In the genomic region with DNA sequence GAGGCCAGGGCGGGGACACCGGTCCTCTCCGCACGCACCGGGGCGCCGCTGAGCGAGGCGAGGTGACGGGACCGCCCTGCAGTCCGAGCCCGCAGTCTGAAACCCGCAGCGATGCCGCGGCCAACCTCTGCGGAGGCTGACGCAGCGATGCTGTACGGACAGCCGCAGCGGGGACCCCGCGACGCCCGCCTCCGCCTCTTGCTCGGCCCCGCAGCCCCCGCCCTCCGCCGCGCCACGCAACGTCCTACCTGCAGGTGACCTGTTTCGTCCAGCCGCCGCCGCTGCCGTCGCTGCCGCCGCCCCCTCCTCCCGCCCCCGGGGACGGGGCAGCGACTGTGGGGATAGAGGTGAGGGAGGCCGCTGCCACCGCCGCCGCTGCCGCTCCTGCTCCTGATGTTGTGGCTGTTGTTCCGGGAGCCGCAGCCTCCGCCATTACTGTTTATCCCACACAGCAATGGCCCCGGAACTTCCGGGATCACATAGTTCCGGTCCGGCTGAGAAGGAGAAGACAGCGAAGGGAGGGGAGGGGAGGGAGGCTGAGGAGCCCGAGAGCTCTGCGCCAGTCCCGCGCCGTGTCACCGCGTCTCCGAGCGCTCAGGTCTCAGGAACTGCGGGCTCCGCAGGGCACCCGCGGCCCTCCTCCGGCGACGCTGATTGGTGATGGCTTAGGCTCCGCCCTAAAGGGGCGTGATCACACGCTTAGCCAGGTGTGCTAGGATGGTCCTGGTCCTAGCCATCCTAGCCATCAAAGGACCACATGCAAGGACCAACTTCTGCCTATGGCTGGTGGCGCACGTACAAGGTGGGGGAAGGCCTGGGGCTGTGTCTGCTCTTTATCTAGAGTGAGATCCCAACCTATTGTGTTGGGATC, we compare ENCODE assay signal across 8 mouse cellular contexts. TPM values are rescaled to one million over a fixed set of nuclear protein-coding genes. Genes with fewer than 3 reads are reported as not detected.
DNase-seq lines count a peak whose midpoint lies in the region; ATAC-seq lines count a peak whose summit lies in the region.

Gene Mkrn1, minus strand, starts transcription at position 612 of the 871 bp plus-strand sequence.

- peak; percentile 77 for ATAC-seq in inflammation-experienced regulatory T-cells, adult 6 months
- ATAC-seq in megakaryocyte-erythroid progenitor cell, adult 5-6 weeks (replicated peaks; ENCODE audit: low FRiP score, low TSS enrichment, poor library complexity, severe bottlenecking), result peak; percentile 82

- intact Hi-C loops in gastrocnemius, postnatal 14 days (cut with DNase I; ENCODE audit: low total_unique reads), result no loop called here
- intact Hi-C loops in left cerebral cortex, postnatal 10 days (cut with DNase I), result loop anchor here (5.0 kb wide), 1 partner anchor 147 kb away; no protein-coding TSS in a partner anchor

- DNase-seq in adipocyte (ENCODE audit: low spot score), result peak; percentile 81
- peak; percentile 88 for DNase-seq in embryo, embryonic 10 days (ENCODE audit: low spot score)
- DNase-seq in gastrocnemius, postnatal 14 days, result peak; percentile 63
- DNase-seq in left cerebral cortex, postnatal 10 days (ENCODE audit: extremely low spot score in 1 of 2, low spot score in 2 of 2), result peak; percentile 69 to 87
- DNase-seq in right cerebral cortex, postnatal 25 days, result peak; percentile 86
- peak; percentile 67 to 69 for DNase-seq in urinary bladder, postnatal 4 days (ENCODE audit: low spot score in 2 of 2)

RNA-seq across cellular contexts. Expression of gene Mkrn1, which starts in this region (rescaled TPM):
- 10 to 100 TPM; 25.0 to 26.7 TPM for total RNA-seq in gastrocnemius, postnatal 14 days (2021)
- polyA plus RNA-seq in inflammation-experienced regulatory T-cells, adult 6 months (2017; shearing (Covaris generic)), result 10 to 100 TPM; 57.0 to 70.0 (median 62.5) TPM
- total RNA-seq in left cerebral cortex, postnatal 10 days (2021), result 100 to 1,000 TPM; 174 to 180 TPM
- 91.2 and 104 TPM in 2 replicates for total RNA-seq in megakaryocyte-erythroid progenitor cell, adult 5-6 weeks (2014; fragmentation: Nextera tagmentation)
- 63.3 and 64.2 TPM in 2 replicates for total RNA-seq in megakaryocyte-erythroid progenitor cell, adult 5-6 weeks (2017)

Comparison
In these comparisons a context has a peak if more than half of its experiments do, and no peak if none do; other contexts are left out.
1. Peak in every context shown above with its lines: DNase-seq and ATAC-seq.